Mouse (Mus musculus) heart, adult 2 months (tissue): Measurements from ENCODE around the gene Tcte1. TPM values are rescaled to one million over a fixed set of nuclear protein-coding genes. Genes with fewer than 3 reads are reported as not detected.
A peak's percentile ranks its signal among the peaks of the same experiment; 100 is the strongest.

ENCODE experiments used
- DNase-seq, 2 experiments: peaks; one replicate each; pipeline ENCODE4 v3.0.0; 2021
- H3K27ac ChIP-seq: fragments of 200-600 bp; 2 replicates; pipeline ENCODE4 v1.8.1; 2022
- H3K27me3 ChIP-seq: fragments of 200-500 bp; 2 replicates; pipeline ENCODE4 v1.6.1; 2012; ENCODE audit warnings: mild to moderate bottlenecking, low read length, inconsistent platforms, mixed read lengths; ENCODE audit not compliant: control insufficient read depth, insufficient read depth
- H3K36me3 ChIP-seq: fragments of 200-500 bp; 2 replicates; pipeline ENCODE4 v1.6.1; 2012; ENCODE audit warnings: low read length, inconsistent platforms; ENCODE audit not compliant: control insufficient read depth, insufficient read depth
- H3K4me1 ChIP-seq: fragments of 200-500 bp; 2 replicates; pipeline ENCODE4 v1.6.1; 2011; ENCODE audit warnings: low read length; ENCODE audit not compliant: control insufficient read depth, insufficient read depth
- H3K4me3 ChIP-seq: fragments of 200-600 bp; 2 replicates; pipeline ENCODE4 v1.8.1; 2022
- H3K79me2 ChIP-seq: fragments of 200-500 bp; replicated peaks from 2 replicates; pipeline ENCODE4 v1.6.1; 2012; ENCODE audit warnings: mild to moderate bottlenecking, inconsistent platforms, low read length, moderate library complexity, mixed read lengths; ENCODE audit not compliant: control insufficient read depth, insufficient read depth
- H3K9ac ChIP-seq: fragments of 200-500 bp; 2 replicates; pipeline ENCODE4 v1.6.1; 2012; ENCODE audit warnings: low read depth, mild to moderate bottlenecking, control low read depth, inconsistent platforms, low read length, mixed read lengths
- CTCF ChIP-seq: fragments of 200-600 bp; IDR thresholded peaks from 2 replicates; pipeline ENCODE4 v1.8.1; 2022; ENCODE audit warnings: antibody characterized with exemption, mild to moderate bottlenecking, moderate library complexity
- EP300 ChIP-seq: fragments of 200-500 bp; IDR thresholded peaks from 2 replicates; pipeline ENCODE4 v1.6.1; 2011; ENCODE audit warnings: low read depth, low read length, control low read depth; ENCODE audit not compliant: insufficient read depth
- POLR2A ChIP-seq: fragments of 200-500 bp; IDR thresholded peaks from 2 replicates; pipeline ENCODE4 v1.6.1; 2011; ENCODE audit warnings: mild to moderate bottlenecking, low read depth, low read length, control low read depth; ENCODE audit not compliant: insufficient read depth
- WGBS: fragments of 180-500 bp; shearing (Covaris S2); methylation state at CpG from one replicate; pipeline ENCODE4 v1.1.7; 2018; 5-methylcytosine and 5-hydroxymethylcytosine counted together
- intact Hi-C: fragments of 180-260 bp; cut with DNase I; formaldehyde crosslinking; loops from one replicate; pipeline ENCODE4 v1.15.1; 2025
- polyA plus RNA-seq: library from polyadenylated mRNA; depleted of rRNA; stranded (reverse); fragments of >200 nt; gene quantifications from 2 replicates; pipeline ENCODE4 v1.2.3, GENCODE M21; 2012
- total RNA-seq, 2 experiments: library from RNA; stranded (reverse); gene quantifications; 2 replicates each; pipeline ENCODE4 v1.2.3; 2021

Gene Tcte1
- total and polyA plus RNA-seq, 3 experiments, result 0.90 TPM; not detected in 2

DNA sequence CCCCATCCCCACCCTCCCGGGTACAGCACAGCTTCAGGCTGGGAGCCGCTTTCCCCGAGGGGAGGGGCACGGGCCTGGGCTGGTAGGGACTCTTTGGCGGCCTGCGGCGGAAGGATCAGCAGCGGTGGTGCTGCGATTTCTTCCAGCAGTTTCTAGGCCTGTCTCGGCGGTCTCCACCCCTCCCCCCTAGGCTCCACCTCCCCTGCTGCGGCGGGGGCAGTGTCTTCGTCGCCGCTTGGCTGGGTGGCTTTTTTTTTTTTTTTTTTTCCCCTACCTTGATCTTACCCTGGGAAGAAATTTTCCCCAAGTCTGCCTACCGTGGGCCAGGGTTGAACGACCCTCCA is 50.5 kb downstream of the Tcte1 start:
- intact Hi-C loops, result loop anchor here (1.0 to 5.0 kb wide), 2 partner anchors 11 to 454 kb away; no protein-coding TSS in a partner anchor
- peaks cover 4% of the 10 kb centered on the region for H3K4me1 ChIP-seq
- H3K27me3 ChIP-seq, result no peaks in the 10 kb centered on the region
- WGBS, result under 1% methylated on average over 18 of the region's 18 CpGs
- peak overlapping the region; percentile 94 for H3K9ac ChIP-seq
- peak overlapping the region; percentile 97 for H3K4me3 ChIP-seq
- peak overlapping the region; percentile 100 for H3K27ac ChIP-seq
- DNase-seq, result peak; percentile 96 to 99
- peaks cover 14% of the 10 kb centered on the region for H3K36me3 ChIP-seq
- no peaks in the 10 kb centered on the region for H3K79me2 ChIP-seq
- TF ChIP-seq CTCF (no peak), EP300 (peak; percentile 100), POLR2A (peak; percentile 58; the same call in 1 of the 2 replicates)

DNA sequence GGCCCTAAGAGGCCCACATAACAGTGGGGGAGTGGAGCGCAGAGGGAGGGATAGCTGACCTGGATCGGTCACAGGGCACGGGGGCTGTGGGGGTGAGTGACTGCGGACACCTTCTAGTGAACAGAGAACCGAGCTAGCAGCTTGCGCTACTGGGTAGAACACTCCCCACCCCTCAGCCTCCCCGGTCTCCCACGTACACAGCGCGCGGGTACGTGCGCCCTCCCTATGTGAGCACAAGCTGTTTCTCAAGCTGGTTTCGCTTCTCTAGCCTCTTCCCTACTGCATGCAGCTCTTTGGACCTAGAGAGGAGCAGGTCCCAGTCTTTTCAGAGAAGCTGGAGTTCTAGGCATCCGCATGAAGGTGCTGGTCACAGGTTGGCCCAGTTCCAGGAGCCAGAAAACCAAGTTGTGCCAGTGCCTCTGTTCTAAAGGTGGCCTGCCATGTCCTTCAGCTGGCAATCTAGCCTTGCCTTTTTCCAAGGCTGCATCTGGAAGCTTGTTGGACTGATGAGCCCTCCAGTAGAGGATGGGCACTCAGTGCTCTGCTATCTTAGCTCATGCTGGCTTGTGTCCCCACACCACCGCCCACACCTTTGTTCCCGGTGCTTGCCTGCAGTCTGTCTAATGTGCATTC is 51.0 kb downstream of the Tcte1 start:
- no peaks in the 10 kb centered on the region for H3K79me2 ChIP-seq
- peak overlapping the region; percentile 94 for H3K9ac ChIP-seq
- H3K27me3 ChIP-seq, result no peaks in the 10 kb centered on the region
- peak overlapping the region; percentile 100 for H3K27ac ChIP-seq
- WGBS, result 1% methylated on average over 17 of the region's 17 CpGs
- intact Hi-C loops, result loop anchor here (1.0 to 5.0 kb wide), 2 partner anchors 10 to 453 kb away; no protein-coding TSS in a partner anchor
- peak overlapping the region; percentile 97 for H3K4me3 ChIP-seq
- peaks cover 4% of the 10 kb centered on the region for H3K4me1 ChIP-seq
- peaks cover 11% of the 10 kb centered on the region for H3K36me3 ChIP-seq
- no peak; the same call in 1 of the 2 replicates for TF ChIP-seq EP300
- no peak for TF ChIP-seq CTCF
- no peak; the same call in 1 of the 2 replicates for TF ChIP-seq POLR2A
- DNase-seq, result peak; percentile 83 to 84

DNA sequence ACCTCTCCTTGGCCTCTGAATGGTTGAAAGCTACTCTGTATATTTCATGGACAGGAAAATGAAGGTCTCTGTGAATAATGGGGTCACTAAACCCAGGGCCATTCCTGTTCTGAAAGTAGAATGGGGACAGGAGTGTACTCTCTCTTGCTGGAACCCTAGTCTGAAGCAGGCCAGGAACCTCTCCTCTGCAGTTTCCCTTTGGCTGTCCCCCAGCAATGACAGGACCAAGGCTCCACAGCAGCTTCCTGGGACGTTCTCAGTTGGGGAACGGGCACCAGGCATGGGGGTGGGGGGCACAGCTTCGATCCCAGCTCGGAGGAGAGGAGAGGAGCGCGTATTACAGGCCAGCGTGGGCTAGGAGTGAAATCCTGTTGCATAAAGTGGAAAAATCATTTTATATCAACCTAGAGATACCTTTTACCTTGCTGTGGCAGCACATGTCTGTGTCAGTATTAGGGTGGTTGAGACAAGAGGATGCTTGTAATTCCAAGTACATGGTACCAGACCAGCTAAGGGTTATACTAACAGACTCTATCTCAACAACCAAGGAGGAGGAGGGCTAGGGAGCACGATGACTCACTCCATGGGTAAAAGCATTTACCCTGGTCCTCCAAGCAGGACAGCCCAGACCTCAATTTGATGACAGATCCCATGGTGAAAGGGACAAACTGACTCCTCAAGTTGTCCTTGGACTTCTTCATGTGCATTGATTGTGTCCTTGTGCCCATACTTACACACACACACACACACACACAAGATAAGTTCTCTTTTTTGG is 52.1 kb downstream of the Tcte1 start:
- Histone ChIP-seq H3K27me3 (no peaks in the 10 kb centered on the region), H3K4me3 (no peak overlapping the region), H3K79me2 (no peaks in the 10 kb centered on the region), H3K4me1 (peaks cover 4% of the 10 kb centered on the region), H3K9ac (no peak overlapping the region), H3K27ac (peak overlapping the region; percentile 33; the same call in 1 of the 2 replicates), H3K36me3 (peaks cover 6% of the 10 kb centered on the region)
- DNase-seq, result no peak
- 91% methylated on average over 8 of the region's 8 CpGs for WGBS
- intact Hi-C loops, result no loop called here
- no peak for TF ChIP-seq EP300
- TF ChIP-seq POLR2A, result no peak
- TF ChIP-seq CTCF, result no peak

DNA sequence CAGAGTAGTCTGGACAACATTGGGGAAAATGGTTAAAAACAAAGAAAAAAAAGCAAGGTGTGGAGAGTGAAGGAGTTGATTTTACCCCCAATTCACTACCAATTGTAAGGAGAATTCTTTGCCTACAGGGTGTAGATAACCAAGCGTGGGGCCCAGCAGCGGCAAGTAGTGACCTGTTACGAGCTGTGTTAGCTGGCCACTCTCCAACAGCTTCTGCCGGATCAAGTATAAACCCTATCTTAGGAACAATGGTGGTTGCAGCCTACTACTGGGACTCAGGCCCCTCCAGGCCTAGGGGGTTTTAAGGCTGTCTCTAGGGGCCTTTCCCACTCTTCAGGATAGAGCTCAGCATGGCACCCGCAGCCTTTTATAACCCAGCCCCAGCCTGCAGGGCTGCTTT is 55.0 kb downstream of the Tcte1 start:
- Histone ChIP-seq H3K36me3 (no peaks in the 10 kb centered on the region), H3K79me2 (no peaks in the 10 kb centered on the region), H3K27me3 (no peaks in the 10 kb centered on the region), H3K4me3 (no peak overlapping the region), H3K9ac (no peak overlapping the region), H3K27ac (no peak overlapping the region; the same call in 1 of the 2 replicates), H3K4me1 (peaks cover 12% of the 10 kb centered on the region)
- WGBS, result 30% methylated on average over 5 of the region's 5 CpGs
- intact Hi-C loops, result no loop called here
- TF ChIP-seq EP300, result no peak
- no peak for TF ChIP-seq CTCF
- TF ChIP-seq POLR2A, result no peak
- no peak for DNase-seq

DNA sequence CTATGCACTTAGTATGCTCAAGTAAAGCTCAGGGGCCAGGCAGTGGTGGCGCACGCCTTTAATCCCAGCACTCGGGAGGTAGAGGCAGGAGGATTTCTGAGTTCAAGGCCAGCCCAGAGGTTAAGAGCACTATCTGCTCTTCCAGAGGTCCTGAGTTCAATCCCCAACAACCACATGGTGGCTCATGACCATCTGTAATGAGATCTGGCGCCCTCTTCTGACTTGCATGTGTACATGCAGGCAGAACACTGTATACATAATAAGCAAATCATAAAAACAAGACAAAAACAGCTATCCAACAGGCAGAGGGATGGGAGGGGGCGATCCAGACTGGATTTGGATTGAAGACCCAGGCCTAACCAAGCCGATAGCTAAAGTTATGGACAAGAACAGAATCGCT is 55.6 kb downstream of the Tcte1 start:
- H3K79me2 ChIP-seq, result no peaks in the 10 kb centered on the region
- DNase-seq, result peak in 1 of 2 experiments; percentile 26
- no peak overlapping the region; the same call in 1 of the 2 replicates for H3K27ac ChIP-seq
- no peaks in the 10 kb centered on the region for H3K27me3 ChIP-seq
- no peak overlapping the region for H3K4me3 ChIP-seq
- intact Hi-C loops, result no loop called here
- WGBS, result 78% methylated on average over 7 of the region's 7 CpGs
- peaks cover under 1% of the 10 kb centered on the region; the same call in 1 of the 2 replicates for H3K36me3 ChIP-seq
- no peak overlapping the region for H3K9ac ChIP-seq
- peaks cover 15% of the 10 kb centered on the region for H3K4me1 ChIP-seq
- TF ChIP-seq EP300 (no peak), CTCF (peak; percentile 70)

DNA sequence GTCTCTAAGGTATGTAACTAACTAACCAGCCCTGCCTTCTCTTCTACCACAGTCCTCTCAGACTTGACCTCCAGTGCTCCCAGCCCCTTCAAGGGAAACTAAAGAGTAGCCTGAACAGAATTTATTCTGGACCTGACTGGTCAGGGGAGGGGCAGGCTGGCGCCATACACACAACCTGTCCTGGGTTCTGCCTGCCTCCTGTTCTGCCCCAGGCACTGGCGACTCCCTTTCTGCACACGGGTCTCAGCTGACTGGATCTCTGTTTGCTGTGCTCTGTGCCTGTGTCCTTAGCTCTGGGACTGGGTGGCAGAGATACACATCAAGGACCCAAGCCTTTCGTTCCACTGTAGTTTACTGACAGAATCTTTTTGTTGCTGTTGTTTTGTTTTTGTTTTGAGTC is 56.3 kb downstream of the Tcte1 start:
- TF ChIP-seq POLR2A (no peak), EP300 (no peak), CTCF (no peak)
- Histone ChIP-seq H3K36me3 (peaks cover 4% of the 10 kb centered on the region; the same call in 1 of the 2 replicates), H3K9ac (no peak overlapping the region), H3K4me3 (no peak overlapping the region), H3K27me3 (no peaks in the 10 kb centered on the region), H3K79me2 (no peaks in the 10 kb centered on the region), H3K27ac (no peak overlapping the region), H3K4me1 (peaks cover 16% of the 10 kb centered on the region)
- peak in 1 of 2 experiments; percentile 16 for DNase-seq
- WGBS, result 94% methylated on average over 4 of the region's 4 CpGs
- intact Hi-C loops, result no loop called here
